Mouse (Mus musculus): Measurements from ENCODE around the gene Zfp119b.
A peak's percentile ranks its signal among the peaks of the same experiment; 100 is the strongest.
"Not testable (repeated sequence)": the region's sequence is repeated elsewhere in the genome, so short reads cannot be mapped to it uniquely, and the experiment has no call there.

The Zfp119b gene

DNA sequence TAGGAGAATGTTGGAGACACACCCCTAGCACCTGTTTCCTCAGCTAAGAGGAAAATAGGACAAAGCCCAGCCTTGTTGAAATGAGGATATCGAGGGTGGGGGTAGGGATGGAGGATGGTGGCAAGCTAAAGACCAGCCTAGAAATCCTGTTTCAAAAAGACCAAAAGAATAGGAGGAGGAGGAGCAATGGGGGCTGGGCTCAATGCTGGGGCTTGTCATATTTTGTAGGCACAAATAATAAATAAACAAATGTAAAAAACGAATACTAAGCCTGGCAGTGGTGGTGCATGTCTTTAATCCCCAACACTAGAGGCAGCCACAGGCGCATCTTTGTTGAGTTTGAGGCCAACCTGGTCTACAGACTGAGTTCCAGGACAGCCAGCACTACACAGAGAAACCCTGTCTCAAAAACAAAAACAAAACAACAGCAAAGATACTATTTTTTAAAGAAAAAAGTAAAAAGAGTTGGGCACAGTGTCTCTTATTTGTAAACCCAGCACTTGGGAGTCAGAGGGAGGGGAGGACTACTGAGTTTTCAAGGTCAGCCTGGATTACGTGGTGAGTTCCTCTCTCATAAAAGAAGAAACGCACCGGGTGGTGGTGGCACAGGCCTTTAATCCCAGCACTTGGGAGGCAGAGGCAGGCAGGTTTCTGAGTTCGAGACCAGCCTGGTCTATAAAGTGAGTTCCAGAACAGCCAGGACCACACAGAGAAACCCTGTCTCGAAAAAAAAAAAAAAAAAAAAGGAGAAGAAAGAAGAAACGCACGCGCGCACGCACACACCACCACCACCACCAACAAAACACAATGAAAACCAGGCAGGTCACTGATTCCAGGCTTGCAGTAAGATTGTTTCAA lies 8.7 kb upstream of the Zfp119b start:
- peak in 1 of 2 experiments; percentile 32 for DNase-seq

DNA sequence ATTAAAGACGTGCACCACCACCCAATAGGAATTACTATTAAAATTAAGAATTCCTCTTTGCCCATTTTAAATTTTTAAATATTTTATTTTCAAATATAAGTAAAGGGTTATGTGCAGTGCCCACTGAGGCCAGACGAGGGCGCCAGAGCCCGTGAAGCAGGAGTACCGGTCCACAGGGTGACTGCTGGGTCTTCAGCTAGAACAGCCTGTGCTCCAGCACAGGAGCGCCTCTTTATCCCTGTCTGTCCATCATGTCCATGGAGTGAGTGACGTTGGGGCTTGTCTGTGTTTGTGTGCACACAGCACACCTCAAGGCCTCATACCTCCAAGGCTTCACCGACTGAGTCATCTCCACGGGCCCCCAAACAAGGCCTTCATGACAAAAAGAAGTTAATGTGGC lies 7.9 kb upstream of the Zfp119b start:
- DNase-seq, result peak; percentile 82 to 86

- DNase-seq, result no peak
Observed at GRCm38 (mm10) chr17:55956591-55956990, 7.3 kb upstream of the Zfp119b start.

DNA sequence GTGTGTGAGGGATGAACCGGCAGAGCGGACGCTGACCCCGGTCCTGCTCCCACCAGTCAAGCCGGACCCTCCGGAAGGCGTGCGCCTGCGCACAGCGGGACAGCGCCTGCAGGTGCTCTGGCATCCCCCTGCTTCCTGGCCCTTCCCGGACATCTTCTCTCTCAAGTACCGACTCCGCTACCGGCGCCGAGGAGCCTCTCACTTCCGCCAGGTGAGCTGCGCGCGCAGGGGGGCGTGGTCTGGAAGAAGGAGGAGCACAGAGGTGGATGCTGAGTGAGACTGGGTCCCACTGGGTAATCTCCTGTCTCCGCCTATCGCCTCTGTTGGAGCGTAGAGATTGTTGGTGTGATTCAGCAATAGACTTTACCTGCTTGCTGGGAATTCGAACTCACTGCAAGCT lies 6.8 kb upstream of the Zfp119b start:
- peak; percentile 87 to 92 for DNase-seq

DNA sequence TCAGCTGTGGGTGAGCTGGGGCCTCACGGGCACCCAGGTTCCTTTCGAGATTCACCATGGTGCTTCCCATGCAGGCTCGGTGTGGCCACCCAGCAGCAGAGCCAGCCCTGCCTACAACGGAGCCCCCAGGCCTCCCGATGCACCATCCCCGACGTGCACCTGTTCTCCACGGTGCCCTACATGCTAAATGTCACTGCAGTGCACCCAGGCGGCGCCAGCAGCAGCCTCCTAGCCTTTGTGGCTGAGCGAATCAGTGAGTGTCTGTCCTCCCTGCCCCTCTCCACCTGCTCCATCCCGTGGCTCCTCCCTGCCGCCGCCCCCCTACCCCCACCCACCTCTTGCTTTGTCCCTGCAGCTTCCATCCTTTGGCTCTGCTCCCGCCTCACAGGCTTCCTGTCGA lies 4.9 kb upstream of the Zfp119b start:
- DNase-seq, result peak in 1 of 2 experiments; percentile 32

DNA sequence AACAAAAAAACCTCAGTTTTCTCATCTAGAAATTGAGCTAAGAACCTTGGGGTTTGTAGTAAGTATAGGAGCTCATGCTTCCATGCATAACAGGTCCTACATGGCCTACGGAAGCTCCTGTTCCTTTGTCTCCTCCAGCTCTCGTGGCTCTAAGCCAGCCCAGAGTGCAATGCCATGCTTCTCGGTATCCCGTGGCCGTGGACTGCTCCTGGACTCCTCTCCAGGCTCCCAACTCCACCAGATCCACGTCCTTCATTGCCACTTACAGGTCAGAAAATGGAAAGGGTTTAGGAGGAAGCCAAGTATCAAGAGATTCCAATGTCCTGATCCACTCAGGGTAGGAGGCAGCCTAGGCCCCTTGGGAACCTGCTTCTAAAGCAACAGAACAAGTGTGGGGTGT lies 4.5 kb upstream of the Zfp119b start:
- no peak for DNase-seq

DNA sequence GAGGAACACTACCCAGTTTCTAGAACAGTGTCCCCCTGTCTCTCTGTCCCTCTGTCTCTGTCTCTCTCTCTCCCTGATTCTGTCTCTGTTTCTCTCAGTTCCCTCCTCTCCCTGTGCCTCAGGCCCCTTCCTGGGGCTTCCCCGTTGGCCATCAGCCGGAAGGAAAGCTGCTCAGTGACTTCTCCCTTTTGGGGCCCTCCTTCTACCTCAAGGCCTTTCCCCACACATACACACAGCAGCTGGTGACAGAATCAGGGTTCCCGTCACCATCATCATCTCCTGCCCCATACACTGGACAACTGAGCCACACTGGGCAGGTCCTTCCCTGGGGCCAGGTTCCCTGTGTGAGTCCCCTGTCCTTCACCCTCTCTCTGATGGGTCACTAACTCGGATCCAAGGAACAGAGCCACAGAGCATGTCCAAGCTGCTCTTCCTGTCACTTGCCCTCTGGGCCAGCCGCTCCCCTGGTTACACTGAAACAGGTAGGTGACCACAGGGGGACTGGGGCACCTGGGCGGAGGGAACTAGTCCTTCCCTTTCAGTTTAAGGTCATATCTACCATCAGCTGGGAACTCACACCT lies 3.2 kb upstream of the Zfp119b start, which contains the start of gene Ebi3:
TSS of gene Ebi3 (plus strand) at position 194 of the 581 bp plus-strand sequence.
- DNase-seq, result peak in 1 of 2 experiments; percentile 23

DNA sequence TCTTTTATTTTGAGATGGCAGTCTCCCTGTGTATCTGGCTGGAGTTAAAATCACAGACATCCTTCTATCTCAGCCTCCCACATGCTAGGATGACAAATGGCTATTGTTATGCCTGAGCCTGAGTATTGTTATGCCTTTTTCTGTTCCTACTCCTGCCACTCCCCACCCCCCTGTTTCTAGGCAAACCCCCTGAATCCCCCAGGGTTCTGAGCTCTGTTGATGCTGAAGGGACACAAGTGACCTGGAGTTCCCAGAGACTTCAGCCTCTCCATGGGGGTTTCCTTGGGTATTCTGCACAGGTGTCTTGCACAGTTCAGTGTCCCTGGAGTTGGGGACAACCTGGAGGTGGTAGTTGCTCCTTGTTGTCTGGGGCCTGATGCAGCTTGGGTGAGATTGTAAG lies 2.7 kb upstream of the Zfp119b start:
- DNase-seq, result peak in 1 of 2 experiments; percentile 25

GRCm38 (mm10) chr17:55950601-55951000 lies 1.3 kb upstream of the Zfp119b start:
- no peak for DNase-seq

- no peak for DNase-seq
Observed at GRCm38 (mm10) chr17:55948647-55949046, 653 bp downstream of the Zfp119b start.

DNA sequence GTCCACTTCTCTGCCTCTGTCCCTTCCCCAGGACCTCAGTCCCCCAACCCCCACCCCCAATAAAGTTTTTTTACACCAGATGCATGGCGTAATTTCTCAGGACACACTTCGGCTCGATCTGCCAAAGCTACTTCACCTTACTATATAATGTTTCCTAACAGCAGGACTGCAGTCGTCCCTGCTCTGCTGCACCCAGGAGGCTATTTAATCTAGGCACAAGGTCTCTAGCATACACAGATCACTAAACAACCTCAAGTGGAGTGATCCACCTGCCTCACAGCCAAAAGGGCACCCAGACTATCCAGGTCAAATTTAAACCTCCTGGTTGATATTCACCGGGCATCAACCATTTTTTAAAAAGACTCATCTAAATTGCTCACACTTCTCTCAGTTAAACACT lies 3.6 kb downstream of the Zfp119b start:
- DNase-seq, result no peak

DNA sequence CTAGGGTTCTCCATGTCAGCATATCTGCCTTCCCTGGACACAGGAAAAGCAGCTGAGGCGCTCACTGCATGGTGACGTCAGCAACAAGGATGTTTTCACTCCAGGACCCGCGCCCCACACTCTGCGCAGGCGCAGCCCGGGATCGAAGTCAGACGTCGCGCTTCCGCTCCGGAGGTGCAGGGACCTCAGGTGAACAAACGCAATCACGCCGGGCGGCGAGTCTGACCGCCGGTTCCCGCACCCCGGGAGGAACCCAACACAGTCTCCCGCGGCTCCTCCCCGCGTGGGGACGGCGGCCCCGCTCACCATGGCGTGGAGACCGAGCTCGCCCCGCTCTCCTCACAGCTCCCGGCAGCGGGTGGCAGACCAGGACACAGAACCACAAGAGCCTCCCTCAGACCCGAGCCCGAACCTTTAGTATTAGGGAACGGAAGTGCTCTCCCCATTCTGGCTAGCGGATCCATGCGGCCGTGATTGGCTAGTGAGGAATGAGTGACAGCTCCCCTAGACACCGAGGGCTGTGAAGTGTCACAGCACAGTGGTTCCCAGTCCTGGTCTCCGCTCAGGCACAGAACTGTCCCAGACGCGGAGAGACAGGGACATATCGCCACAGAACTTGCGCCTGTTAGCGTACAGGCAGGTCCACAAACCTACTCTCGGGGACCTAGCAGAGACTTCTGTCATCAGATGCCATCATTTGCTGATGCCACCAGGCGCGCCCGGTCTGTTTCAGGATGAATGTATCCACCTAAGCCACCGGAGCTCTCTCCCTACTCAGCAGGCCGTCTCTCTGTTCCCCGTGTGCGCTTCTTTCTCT lies 4.2 kb downstream of the Zfp119b start:
- DNase-seq, result peak; percentile 96 to 98

DNA sequence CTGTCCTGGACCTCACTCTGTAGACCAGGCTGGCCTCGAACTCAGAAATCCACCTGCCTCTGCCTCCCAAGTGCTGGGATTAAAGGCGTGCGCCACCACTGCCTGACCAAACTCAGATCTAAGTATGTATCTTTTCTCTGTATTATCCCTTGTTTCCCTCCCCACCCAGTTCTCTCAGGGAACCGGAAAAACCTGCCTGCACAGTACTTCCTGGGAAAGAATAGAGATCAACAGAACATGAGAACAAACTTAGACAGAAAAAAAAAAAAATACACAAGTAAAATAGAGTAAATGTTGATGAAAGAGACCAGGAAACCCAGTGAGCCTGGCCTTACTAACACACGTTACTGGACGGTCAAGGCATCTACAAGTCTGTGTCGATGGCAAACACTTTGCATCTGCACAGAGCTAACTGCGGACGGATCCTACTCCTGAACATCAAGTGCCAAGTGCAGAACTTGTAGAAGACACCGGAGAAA lies 4.9 kb downstream of the Zfp119b start:
- DNase-seq, result not testable (repeated sequence)

GRCm38 (mm10) chr17:55933191-55933590 lies 16.1 kb downstream of the Zfp119b start:
- DNase-seq, result no peak

GRCm38 (mm10) chr17:55932635-55933034 lies 16.7 kb downstream of the Zfp119b start:
- no peak for DNase-seq

DNA sequence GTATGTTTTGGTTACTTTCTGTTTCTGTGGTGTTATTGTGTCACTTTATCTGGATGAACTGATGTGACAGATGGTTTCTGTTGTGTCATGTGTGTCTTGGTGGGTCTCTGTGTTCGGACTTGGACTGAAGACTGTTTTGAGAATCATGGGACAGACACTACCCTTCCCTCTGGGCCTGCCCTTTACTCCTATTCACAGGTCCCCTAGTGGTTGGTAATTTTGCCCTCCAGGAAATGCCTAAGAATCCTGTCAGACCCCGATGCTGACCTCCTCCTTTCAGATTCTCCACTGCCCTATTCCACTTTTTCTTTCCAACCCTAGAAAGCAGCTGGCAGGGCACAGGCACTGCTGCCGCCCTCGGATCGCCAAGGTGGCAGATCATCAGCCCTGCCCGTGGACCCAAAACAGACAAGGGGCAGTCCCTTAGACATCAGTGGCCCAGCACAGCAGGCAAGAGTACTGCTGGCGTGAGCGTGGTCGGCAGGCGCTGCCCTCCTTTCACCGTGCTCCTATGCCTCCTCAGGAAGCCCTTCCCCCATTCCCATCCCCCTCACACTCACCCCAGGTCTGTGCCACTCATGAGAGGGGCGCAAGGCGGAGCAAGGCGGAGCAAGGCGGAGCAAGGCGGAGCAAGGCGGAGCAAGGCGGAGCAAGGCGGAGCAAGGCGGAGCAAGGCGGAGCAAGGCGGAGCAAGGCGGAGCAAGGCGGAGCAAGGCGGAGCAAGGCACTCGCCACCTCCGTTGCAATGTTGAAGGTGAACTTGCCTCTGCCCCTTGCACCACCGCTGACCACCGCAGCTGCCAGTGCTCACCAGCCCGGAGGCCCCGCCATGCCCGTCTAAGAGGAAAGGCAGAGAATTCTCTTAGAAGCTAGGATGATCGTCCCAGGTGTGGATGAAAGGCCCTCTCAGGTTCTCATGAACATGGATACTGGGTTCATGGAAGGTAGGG lies 17.5 kb downstream of the Zfp119b start:
- peak; percentile 68 to 84 for DNase-seq

DNA sequence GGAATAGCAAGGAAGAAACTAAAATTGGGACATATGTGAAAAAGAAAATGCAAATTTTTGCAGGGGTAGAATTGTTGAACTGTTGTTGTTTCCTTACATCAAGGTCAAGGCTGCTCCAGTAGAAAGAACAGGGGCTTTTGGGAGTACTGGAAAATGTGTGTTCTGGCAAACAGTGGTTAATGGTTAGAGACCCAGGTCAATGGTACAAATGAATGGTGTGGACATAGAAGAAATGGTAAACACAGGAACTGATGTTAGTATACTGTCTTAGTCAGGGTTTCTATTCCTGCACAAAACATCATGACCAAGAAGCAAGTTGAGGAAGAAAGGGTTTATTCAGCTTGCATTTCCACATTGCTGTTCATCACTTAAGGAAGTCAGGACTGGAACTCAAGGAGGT lies 42.6 kb downstream of the Zfp119b start:
- DNase-seq, result no peak

DNA sequence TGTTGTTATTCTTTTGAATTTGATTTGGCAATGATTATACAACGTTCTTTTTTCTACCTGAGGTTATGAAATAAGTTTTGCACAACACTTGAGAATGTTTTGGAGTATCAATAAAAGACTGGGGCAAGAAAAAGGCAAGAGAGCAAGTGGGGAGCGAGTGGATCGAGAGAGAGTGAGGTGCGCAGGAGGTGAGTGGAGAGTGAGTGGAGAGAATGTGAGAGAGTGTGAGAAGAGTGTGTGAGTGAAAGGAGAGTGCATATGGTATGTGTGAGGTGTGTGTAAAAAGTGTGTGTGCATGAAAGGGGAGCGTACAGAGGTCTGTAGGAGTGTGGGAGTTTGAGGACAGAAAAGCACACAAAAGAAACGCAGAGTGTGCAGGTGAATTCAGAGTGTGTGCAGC lies 45.2 kb downstream of the Zfp119b start:
- no peak for DNase-seq

DNA sequence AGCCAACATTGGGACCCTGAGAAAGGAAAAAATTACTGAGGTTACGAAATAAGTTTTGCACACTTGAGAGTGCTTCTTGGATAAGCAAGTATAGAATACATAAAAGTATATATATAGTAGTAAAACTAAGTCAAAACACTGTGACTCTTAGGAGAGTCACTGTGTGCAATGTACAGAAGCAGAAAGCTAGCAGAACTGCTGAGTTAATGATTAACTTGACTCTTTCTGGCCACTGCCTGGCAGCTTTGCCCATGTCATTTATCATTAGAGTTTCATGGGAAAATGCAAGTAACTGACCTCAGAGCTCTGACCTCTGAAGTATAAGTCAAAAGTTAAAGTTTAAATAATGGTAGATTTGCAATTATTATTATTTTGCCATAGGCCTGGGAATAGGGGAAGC lies 45.6 kb downstream of the Zfp119b start:
- DNase-seq, result peak; percentile 31 to 46

GRCm38 (mm10) chr17:55903087-55903486 lies 46.2 kb downstream of the Zfp119b start:
- DNase-seq, result no peak

GRCm38 (mm10) chr17:55892406-55892955 lies 56.8 kb downstream of the Zfp119b start:
- peak in 1 of 2 experiments; percentile 30 for DNase-seq

All from kidney, postnatal 25 days (tissue).